Mouse (Mus musculus) intestine, embryonic 14.5 days (tissue): ENCODE results near the gene Mep1a. TPM values are rescaled to one million over a fixed set of nuclear protein-coding genes. Genes with fewer than 3 reads are reported as not detected.

Experiments used
- ATAC-seq: fragments of 200-750 bp; cut with Nextera tagmentation; replicated peaks from 2 replicates; pipeline ENCODE4 v1.8.0; 2017; ENCODE audit warnings: low read depth, moderate number of reproducible peaks, moderate TSS enrichment, moderate library complexity; ENCODE audit not compliant: low FRiP score, low TSS enrichment
- DNase-seq: peaks from one replicate; pipeline ENCODE4 v3.0.0-alpha.2; 2018; ENCODE audit warnings: low spot score
- H3K27ac ChIP-seq: fragments of 300-500 bp; sonication (generic); 2 replicates; pipeline ENCODE4 v1.5.1; 2014; ENCODE audit warnings: low read depth, mild to moderate bottlenecking, control low read depth
- H3K27me3 ChIP-seq: fragments of 300-500 bp; sonication (generic); replicated peaks from 2 replicates; pipeline ENCODE4 v1.6.1; 2014; ENCODE audit warnings: low read length, control low read depth; ENCODE audit not compliant: control insufficient read depth, insufficient read depth
- H3K36me3 ChIP-seq: fragments of 300-500 bp; sonication (generic); 2 replicates; pipeline ENCODE4 v1.6.1; 2014; ENCODE audit warnings: low read length, control low read depth; ENCODE audit not compliant: control insufficient read depth, insufficient read depth
- H3K4me1 ChIP-seq: fragments of 300-500 bp; sonication (generic); replicated peaks from 2 replicates; pipeline ENCODE4 v1.6.1; 2014; ENCODE audit warnings: low read length, control low read depth, mixed read lengths; ENCODE audit not compliant: control insufficient read depth, insufficient read depth
- H3K4me2 ChIP-seq: fragments of 300-500 bp; sonication (generic); 2 replicates; pipeline ENCODE4 v1.6.1; 2014; ENCODE audit warnings: low read length
- H3K4me3 ChIP-seq: fragments of 300-500 bp; sonication (generic); 2 replicates; pipeline ENCODE4 v1.5.1; 2014; ENCODE audit warnings: low read depth, low read length, control low read depth, mixed read lengths
- H3K9ac ChIP-seq: fragments of 300-500 bp; sonication (generic); 2 replicates; pipeline ENCODE4 v1.6.1; 2014; ENCODE audit warnings: mild to moderate bottlenecking, low read length
- H3K9me3 ChIP-seq: fragments of 300-500 bp; sonication (generic); 2 replicates; pipeline ENCODE4 v1.6.1; 2016; ENCODE audit warnings: low read length, control low read depth; ENCODE audit not compliant: control insufficient read depth
- WGBS: fragments of 180-500 bp; shearing (Covaris S2); extraction: QIAGEN DNeasy Blood & Tissue Kit; methylation state at CpG from one replicate; pipeline ENCODE4 v1.1.7; 2014; 5-methylcytosine and 5-hydroxymethylcytosine counted together
- polyA plus RNA-seq: library from polyadenylated mRNA; unstranded; fragments of >200 nt; fragmentation: Nextera tagmentation; extraction: Ambion mirVana; gene quantifications from 2 replicates; pipeline ENCODE4 v1.2.1, GENCODE M21; 2014

Mep1a gene
- polyA plus RNA-seq, 1 experiment from 2014 or later = 19.4 TPM

- Histone ChIP-seq H3K9ac (no peak overlapping the region), H3K9me3 (no peaks in the 10 kb centered on the region), H3K27me3 (no peaks in the 10 kb centered on the region), H3K4me3 (no peak overlapping the region), H3K36me3 (no peaks in the 10 kb centered on the region), H3K4me1 (no peaks in the 10 kb centered on the region), H3K4me2 (no peak overlapping the region), H3K27ac (no peak overlapping the region)
- no peak for ATAC-seq
- DNase-seq = no peak
- WGBS = 34% methylated on average over 3 of the region's 3 CpGs
These were observed 32.6 kb downstream of the Mep1a start for GRCm38 (mm10) chr17:43470039-43470438.

GRCm38 (mm10) chr17:43460245-43461181 is 42.1 kb downstream of the Mep1a start:
- Histone ChIP-seq H3K36me3 (no peaks in the 10 kb centered on the region), H3K27ac (no peak overlapping the region), H3K4me1 (peaks cover 10% of the 10 kb centered on the region; the same call in 1 of the 2 replicates), H3K27me3 (no peaks in the 10 kb centered on the region), H3K4me2 (peak overlapping the region; percentile 23; the same call in 1 of the 2 replicates), H3K9me3 (no peaks in the 10 kb centered on the region), H3K9ac (no peak overlapping the region), H3K4me3 (no peak overlapping the region)
- peak; percentile 86 for DNase-seq
- WGBS = 30% methylated on average over 19 of the region's 19 CpGs
- peak; percentile 89 for ATAC-seq

GRCm38 (mm10) chr17:43459737-43460230 is 42.8 kb downstream of the Mep1a start:
- Histone ChIP-seq H3K27ac (no peak overlapping the region), H3K4me2 (no peak overlapping the region), H3K9me3 (no peaks in the 10 kb centered on the region), H3K9ac (no peak overlapping the region), H3K4me1 (peaks cover 10% of the 10 kb centered on the region; the same call in 1 of the 2 replicates), H3K36me3 (no peaks in the 10 kb centered on the region), H3K27me3 (no peaks in the 10 kb centered on the region), H3K4me3 (no peak overlapping the region)
- ATAC-seq = no peak
- no peak for DNase-seq
- WGBS = 75% methylated on average over 12 of the region's 12 CpGs

GRCm38 (mm10) chr17:43458598-43458997 is 44.0 kb downstream of the Mep1a start:
- H3K27ac ChIP-seq = no peak overlapping the region
- 15% methylated on average over 9 of the region's 9 CpGs for WGBS
- peak; percentile 88 for DNase-seq
- no peak overlapping the region for H3K4me3 ChIP-seq
- H3K4me2 ChIP-seq = no peak overlapping the region
- H3K9me3 ChIP-seq = no peaks in the 10 kb centered on the region
- no peaks in the 10 kb centered on the region for H3K27me3 ChIP-seq
- H3K9ac ChIP-seq = no peak overlapping the region
- H3K36me3 ChIP-seq = no peaks in the 10 kb centered on the region
- peaks cover 10% of the 10 kb centered on the region; the same call in 1 of the 2 replicates for H3K4me1 ChIP-seq
- peak; percentile 47; the same call in 1 of the 2 replicates for ATAC-seq

GRCm38 (mm10) chr17:43451216-43451615 is 51.4 kb downstream of the Mep1a start:
- H3K27me3 ChIP-seq = no peaks in the 10 kb centered on the region
- no peak overlapping the region for H3K9ac ChIP-seq
- H3K4me3 ChIP-seq = no peak overlapping the region
- ATAC-seq (no peak; the same call in 1 of the 2 replicates), DNase-seq (no peak)
- WGBS = 64% methylated on average over 1 of the region's 1 CpGs
- H3K27ac ChIP-seq = no peak overlapping the region
- no peak overlapping the region for H3K4me2 ChIP-seq
- H3K9me3 ChIP-seq = no peaks in the 10 kb centered on the region
- H3K36me3 ChIP-seq = no peaks in the 10 kb centered on the region
- H3K4me1 ChIP-seq = no peaks in the 10 kb centered on the region

GRCm38 (mm10) chr17:43434485-43434884 is 68.1 kb downstream of the Mep1a start:
- no peak overlapping the region for H3K27ac ChIP-seq
- whole genome bisulfite sequencing = 87% methylated on average over 8 of the region's 8 CpGs
- H3K4me3 ChIP-seq = no peak overlapping the region
- DNase-seq = no peak
- no peaks in the 10 kb centered on the region for H3K4me1 ChIP-seq
- ATAC-seq = no peak
- H3K9ac ChIP-seq = no peak overlapping the region
- no peaks in the 10 kb centered on the region for H3K27me3 ChIP-seq
- no peaks in the 10 kb centered on the region for H3K36me3 ChIP-seq
- no peaks in the 10 kb centered on the region for H3K9me3 ChIP-seq
- no peak overlapping the region for H3K4me2 ChIP-seq

GRCm38 (mm10) chr17:43431692-43432091 is 70.9 kb downstream of the Mep1a start:
- no peak for DNase-seq
- no peak for ATAC-seq
- 42% methylated on average over 5 of the region's 5 CpGs for WGBS

More at GRCm38 (mm10) chr17:43431692-43432091, 70.9 kb downstream of the Mep1a start:
- Histone ChIP-seq H3K27me3 (no peaks in the 10 kb centered on the region), H3K4me1 (no peaks in the 10 kb centered on the region), H3K4me3 (no peak overlapping the region), H3K36me3 (no peaks in the 10 kb centered on the region), H3K27ac (no peak overlapping the region), H3K9ac (no peak overlapping the region), H3K4me2 (no peak overlapping the region), H3K9me3 (no peaks in the 10 kb centered on the region)
